Mouse (Mus musculus) embryonic fibroblast, embryonic 13.5 days (primary cell): ENCODE data around the gene Rab33a.

Source experiments
- CTCF ChIP-seq: IDR thresholded peaks from 2 replicates; pipeline ENCODE4 v1.5.1; 2011; ENCODE audit warnings: mild to moderate bottlenecking, control low read depth, low read length, moderate library complexity, borderline replicate concordance; ENCODE audit not compliant: insufficient read depth
- POLR2A ChIP-seq: IDR thresholded peaks from 2 replicates; pipeline ENCODE4 v1.6.1; 2011; ENCODE audit warnings: low read depth, mild to moderate bottlenecking, control low read depth, low read length, moderate library complexity

DNA sequence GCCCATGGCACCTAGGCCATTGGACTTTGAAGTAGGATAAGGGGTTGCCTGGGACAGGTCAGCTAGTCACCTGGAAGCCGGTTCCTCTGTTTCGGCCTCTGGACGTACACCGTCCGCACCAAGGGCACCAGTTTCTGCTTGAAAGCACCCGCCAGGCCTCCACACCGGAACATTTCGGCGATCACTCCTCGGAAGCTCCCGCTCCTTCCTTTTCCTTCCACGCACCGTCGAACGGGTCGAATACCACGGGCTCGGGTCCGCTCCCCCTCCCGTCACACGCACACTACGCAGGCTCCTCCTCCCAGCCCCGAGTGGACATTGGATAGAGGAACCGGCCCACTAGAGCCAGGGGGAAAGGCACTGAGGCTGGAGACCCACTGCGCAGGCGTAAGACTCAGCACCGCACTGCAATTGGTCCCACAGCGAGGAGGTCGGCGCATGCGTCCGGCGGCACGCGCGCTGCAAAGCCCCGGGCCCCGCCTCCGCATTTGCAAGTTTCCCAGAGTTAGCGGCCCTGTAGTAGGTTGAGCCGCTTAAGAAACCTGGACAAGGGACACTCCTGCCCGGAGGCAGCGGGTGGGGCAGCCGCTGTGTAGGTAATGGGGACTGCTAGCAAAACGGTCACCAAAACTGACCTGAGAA lies 5.8 kb upstream of the Rab33a start, which contains the start of gene Aifm1:
- no peak for TF ChIP-seq CTCF
- TF ChIP-seq POLR2A: peak; percentile 78
